Mouse (Mus musculus): ENCODE measurements around the gene Ldlrad3.

Ldlrad3 gene

DNA sequence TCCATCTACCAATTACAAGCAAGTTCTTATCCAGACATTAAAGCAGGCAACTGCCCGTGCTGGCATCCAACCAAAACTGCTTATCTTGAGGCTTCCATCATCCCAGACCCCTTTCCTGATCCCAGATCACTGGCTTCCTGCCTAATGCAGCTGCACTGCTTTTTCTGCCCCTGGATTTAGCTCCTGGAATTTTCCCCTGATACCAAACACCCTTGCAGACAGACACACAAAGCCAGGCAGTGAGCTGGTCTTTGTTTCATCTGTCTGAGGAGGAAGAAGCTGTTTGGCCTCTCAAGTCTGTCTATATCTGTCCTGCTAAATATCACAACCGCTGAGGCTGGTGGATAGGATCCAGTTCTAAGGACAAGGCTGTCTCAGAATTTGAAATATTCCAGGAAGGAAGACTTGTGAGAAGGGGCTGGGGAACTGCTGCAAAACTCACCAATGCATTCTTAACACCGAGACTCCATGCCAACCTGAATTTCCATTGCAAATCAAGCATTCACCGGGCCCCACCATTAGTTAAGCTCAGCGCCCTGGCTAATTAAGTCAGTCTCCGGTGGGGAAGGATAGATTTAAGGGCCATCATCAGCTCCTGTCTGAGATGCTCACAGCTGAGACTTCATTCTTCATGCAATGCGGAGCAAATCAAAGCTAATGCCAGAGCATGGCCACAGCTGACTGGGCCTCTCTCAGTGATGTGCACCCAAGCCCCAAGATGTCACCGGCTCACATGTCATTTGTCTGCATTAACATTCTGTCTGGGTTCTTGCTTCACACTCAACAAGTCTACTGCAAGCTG is 183.0 kb downstream of the Ldlrad3 start:
- peak; percentile 71 for DNase-seq (ENCODE audit: low spot score)

DNA sequence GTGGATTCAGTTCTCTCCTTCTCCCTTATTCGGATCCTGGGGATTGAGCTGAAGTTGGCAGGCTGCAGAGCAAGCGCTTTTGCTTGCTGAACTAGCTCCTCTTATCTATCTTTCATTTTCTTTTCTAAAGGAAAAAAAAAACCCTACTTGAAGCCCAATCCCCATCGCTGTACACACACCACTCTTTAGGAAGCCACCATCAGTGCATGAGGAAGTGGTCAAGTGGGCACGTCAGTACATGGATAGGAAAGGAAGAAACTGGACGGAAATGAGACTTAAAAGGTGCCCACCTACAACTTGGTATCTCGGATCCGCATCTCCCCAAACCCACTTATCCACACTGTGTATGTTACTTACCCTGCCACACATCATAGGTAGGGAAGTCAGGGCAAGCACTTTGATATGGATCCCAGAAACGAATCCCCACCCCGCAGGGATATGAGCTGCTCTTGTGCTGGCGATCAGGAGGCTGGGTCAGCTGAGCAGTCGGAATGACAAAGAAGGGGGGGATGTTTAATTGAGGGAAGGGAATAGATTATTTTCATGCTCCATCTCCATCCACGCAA is 183.7 kb downstream of the Ldlrad3 start:
- DNase-seq (ENCODE audit: low spot score) = no peak

- no peak for DNase-seq (ENCODE audit: low spot score)
Measured at GRCm38 (mm10) chr2:102001661-102002060, 184.5 kb downstream of the Ldlrad3 start.

GRCm38 (mm10) chr2:101998911-101999572 is 187.1 kb downstream of the Ldlrad3 start:
- no peak for DNase-seq (ENCODE audit: low spot score)

- DNase-seq (ENCODE audit: low spot score) = no peak
Measured at GRCm38 (mm10) chr2:101997013-101997412, 189.2 kb downstream of the Ldlrad3 start.

- no peak for DNase-seq (ENCODE audit: low spot score)
Measured at GRCm38 (mm10) chr2:101992574-101993310, 193.4 kb downstream of the Ldlrad3 start.

DNA sequence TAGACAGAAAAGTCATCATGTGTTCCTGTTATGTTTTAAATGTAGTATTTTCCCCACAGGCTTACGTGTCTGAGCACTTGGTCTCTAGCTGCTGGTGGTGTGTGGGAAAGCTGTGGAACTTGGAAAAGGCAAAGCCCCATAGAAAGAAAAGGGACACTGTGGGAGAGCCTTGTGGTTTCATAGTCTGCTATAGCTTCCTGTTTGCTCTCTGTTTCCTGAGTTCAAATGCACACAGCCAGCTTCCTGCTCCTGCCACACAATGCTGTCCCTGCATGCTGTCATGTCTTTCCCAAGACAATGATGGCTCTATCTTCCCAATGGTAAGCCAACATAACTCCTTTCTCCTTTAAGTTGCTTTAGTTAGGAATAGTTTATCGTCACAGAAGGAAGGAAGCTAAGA is 194.5 kb downstream of the Ldlrad3 start:
- DNase-seq (ENCODE audit: low spot score) = no peak

DNA sequence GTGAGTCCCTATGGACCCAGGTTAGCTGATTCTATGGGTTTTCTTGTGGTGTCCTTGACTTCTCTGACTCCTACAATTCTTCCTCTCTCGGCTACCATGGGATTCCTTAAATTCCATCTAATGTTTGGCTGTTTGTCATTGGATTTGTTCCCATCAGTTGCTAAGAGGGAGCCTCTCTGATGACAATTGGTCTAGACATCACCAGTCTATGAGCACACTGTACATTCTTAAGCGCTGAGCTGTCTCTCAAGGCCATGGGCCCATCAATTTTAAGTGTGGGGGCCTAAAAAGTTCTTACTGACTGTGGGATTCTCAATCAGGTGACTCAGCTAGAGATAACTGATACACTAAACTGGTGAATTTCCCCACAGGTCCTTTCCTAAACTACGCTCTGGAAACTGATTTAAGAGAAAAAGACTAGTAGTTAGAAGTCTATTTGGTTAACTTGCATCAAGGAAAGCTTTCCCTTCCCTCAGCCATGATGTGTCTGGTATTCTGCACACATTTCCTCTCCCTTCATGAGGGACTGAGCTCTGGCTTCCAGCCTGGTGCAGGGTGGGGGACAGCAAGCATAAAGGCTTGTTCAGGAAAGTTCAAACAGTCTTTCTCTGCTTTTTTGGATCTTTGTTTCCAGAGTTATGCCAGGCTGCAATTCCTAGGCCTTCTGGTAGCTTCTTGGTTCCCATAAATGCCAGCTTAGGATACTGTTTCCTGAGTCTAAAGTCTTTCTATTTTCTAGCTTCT is 199.7 kb downstream of the Ldlrad3 start:
- no peak for DNase-seq (ENCODE audit: low spot score)

DNA sequence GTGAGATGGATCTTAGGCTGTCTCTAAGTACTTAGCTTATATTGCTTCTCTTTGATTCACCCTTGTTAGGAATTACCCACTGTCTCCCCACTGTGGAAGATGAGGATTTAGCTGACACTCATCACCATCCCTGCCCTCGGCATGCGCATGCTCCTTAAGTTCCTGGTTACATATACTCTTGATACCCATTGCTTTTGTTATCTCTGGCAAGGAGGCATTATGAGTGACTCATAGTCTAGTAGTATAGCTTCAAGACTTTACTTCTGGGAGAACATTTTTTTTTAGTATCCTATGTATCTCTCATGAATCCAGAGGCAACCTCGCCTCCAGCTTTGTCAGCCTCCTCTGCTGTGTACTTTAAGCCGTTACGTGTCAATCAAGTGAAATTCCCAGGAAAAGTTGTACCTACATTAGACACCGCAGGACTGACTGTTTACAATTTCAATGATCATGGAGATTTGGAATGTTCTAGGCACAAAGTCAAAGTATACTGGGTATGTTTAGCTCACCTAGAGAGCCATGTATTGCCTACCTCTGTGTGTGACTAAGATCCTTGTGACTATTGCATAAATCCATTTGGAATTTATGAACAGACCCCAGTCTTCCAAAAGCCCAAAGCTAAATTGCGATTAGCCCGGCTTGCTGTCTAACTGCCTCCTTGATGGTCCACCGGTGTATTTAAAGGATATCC is 202.2 kb downstream of the Ldlrad3 start:
- DNase-seq (ENCODE audit: low spot score) = no peak

DNA sequence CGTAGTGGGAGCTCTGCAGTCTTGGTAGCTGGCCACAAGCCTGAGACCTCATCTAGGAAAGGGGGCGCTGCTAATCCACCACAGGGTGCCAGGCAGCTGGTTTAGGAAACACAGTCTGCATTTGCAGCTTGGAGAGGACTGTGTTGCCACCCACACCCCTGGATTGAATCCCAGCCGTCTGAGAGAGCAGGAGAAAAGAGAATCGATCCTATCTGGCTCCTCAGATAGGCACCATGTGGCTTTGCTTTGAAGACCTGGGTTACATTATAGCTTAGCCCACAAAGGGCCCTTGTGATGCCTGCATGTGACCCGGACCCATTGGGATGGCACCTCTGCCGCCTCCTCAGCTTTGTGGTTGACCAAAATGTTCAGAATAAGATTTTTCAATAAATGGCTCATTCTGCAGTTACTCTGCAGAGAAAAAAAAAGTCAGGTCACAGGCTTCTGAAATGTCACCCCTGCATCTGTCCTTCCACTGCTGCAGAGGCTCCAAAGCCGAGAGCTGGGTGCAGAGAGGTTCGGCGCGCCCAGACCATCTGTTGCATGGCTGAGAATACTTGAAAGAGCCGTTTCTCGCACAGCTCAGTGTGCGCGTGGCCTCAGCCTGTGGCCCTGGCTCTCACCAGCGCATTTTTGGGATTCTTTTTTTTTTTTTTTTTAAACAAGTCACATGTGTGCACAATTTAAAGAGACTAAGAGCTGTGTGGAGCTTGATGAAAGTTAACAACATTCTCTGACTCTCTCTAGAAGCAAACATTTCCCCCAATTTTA is 202.9 kb downstream of the Ldlrad3 start:
- peak; percentile 53 for DNase-seq (ENCODE audit: low spot score)

DNA sequence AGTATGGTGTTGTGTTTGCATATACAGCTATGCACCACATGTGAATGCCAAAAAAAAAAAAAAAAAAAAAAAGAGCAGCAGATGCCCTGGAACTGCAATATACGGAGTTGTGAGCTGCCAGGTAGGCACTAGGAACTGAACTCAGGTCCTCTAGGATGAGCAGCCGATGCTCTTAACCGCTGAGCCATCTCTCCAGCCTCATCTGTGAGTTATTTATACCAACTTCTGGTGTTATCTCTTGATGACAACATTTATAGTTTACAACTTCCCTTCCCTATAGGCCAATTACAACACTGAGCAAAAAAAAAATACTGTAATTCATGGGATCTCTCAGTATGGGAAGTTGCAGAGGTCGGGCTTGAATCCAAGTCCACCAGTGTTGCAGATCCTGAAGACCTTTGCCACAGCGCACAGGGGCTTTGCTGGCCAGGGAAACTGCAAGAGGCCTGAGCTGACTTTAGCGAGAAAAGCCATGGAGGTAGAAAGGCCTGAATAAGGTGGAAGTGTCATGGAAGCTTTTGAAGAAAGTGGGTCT is 204.2 kb downstream of the Ldlrad3 start:
- DNase-seq (ENCODE audit: low spot score) = no peak

DNA sequence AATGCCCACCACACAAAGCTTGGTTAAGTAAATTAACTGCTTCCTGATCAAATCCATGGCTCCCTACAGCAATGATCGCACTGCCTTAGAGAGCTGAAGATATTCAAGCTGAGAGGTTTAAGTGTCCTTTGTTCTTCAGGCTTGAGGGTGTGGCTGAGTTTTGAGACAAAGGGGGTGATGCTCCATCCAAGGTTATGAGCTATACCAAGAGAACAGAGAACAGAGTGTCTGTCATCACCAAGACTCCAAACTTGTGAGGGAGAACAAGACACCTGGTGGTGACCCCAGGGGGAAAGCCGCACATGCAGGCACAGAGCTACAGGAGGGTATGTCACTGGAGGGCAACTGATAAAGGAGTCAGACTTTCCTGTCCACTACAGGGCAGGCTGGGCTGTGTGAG is 205.0 kb downstream of the Ldlrad3 start:
- no peak for DNase-seq (ENCODE audit: low spot score)

DNA sequence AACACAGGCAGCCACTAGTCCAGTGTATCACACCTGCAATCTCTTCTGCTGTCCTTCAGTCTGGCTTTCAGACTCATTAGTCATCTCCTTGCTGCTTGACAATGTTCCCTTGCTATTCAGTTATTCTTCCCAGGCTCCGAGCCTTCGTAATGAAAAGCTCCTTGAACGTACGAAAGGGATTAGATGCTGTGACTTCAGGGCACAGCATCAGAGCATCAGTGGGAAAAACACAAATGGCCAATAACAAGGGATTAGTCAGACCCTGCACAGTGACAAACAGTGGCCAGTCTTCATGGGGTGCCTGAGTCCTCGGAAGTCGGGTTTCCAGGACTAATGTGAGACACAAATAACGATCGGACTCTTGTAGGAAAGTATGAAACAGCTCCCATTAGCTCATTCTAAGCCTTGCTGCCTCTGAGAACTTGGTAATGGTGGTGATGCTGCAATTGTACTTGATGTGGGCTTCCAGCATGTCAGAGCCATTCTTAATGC is 205.7 kb downstream of the Ldlrad3 start:
- DNase-seq (ENCODE audit: low spot score) = no peak

GRCm38 (mm10) chr2:101978534-101979525 is 207.4 kb downstream of the Ldlrad3 start:
- DNase-seq (ENCODE audit: low spot score) = peak; percentile 74

GRCm38 (mm10) chr2:101976399-101977064 is 209.7 kb downstream of the Ldlrad3 start:
- no peak for DNase-seq (ENCODE audit: low spot score)

DNA sequence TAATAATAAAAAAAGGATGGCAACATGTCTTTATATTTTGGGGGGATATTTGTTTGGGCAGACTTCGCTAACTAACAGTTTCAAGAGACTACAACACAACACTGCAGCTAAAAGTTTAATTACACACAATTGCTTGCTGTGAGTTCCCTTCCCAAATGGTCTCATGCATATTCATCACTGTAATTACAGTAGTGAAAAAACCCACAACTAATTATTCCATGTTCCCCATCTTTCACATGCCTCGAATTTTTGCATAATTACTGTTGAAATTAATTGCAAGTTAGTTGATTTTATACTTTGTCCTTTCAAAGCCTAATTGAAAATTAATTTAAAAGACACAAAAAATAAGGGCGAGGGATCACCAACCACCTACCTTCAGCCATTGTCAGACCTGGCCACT is 212.4 kb downstream of the Ldlrad3 start:
- DNase-seq (ENCODE audit: low spot score) = no peak

GRCm38 (mm10) chr2:101967601-101968000 is 218.6 kb downstream of the Ldlrad3 start:
- DNase-seq (ENCODE audit: low spot score) = no peak

DNA sequence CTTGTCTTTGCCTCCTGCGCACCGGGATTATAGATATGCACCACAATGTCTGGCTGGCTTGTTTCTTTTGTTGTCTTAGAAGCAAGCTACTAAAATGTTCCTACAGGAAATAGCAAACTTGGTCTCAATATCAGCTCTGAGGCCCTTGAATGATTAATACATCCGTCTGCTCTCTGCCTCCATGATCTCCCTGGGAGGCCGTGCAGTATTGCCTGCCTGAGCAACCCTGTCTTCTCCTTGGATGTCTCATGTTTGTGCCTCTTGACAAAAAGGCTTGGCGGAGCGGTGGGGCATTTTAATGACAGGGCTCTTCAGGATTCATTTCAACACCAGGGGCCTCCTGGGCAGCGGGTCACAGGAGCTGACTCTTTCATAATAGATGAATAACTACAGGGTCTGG is 219.0 kb downstream of the Ldlrad3 start:
- DNase-seq (ENCODE audit: low spot score) = peak; percentile 40
